Mouse (Mus musculus) forebrain, embryonic 12.5 days (tissue): ENCODE measurements around the gene Pck2. TPM values are rescaled to one million over a fixed set of nuclear protein-coding genes. Genes with fewer than 3 reads are reported as not detected.

ENCODE experiments used
- ATAC-seq: fragments of 200-750 bp; cut with Nextera tagmentation; 2 replicates; pipeline ENCODE4 v1.8.0; 2017; ENCODE audit warnings: moderate TSS enrichment; ENCODE audit not compliant: low FRiP score
- H3K27ac ChIP-seq: fragments of 300-500 bp; sonication (generic); 2 replicates; pipeline ENCODE4 v1.5.1; 2016; ENCODE audit warnings: mild to moderate bottlenecking
- H3K27me3 ChIP-seq: fragments of 300-500 bp; sonication (generic); 2 replicates; pipeline ENCODE4 v1.6.1; 2016; ENCODE audit warnings: mild to moderate bottlenecking
- H3K36me3 ChIP-seq: fragments of 300-500 bp; sonication (generic); replicated peaks from 2 replicates; pipeline ENCODE4 v1.6.1; 2016; ENCODE audit warnings: mild to moderate bottlenecking
- H3K4me1 ChIP-seq: fragments of 300-500 bp; sonication (generic); 2 replicates; pipeline ENCODE4 v1.6.1; 2016
- H3K4me2 ChIP-seq: fragments of 300-500 bp; sonication (generic); 2 replicates; pipeline ENCODE4 v1.6.1; 2016; ENCODE audit warnings: mild to moderate bottlenecking, moderate library complexity
- H3K4me3 ChIP-seq: fragments of 300-500 bp; sonication (generic); replicated peaks from 2 replicates; pipeline ENCODE4 v1.5.1; 2016; ENCODE audit warnings: mild to moderate bottlenecking
- H3K9ac ChIP-seq: fragments of 300-500 bp; sonication (generic); 2 replicates; pipeline ENCODE4 v1.6.1; 2016; ENCODE audit warnings: mild to moderate bottlenecking
- H3K9me3 ChIP-seq: fragments of 300-500 bp; sonication (generic); 2 replicates; pipeline ENCODE4 v1.6.1; 2016
- WGBS: fragments of 180-500 bp; shearing (Covaris S2); methylation state at CpG from one replicate; pipeline ENCODE4 v1.1.7; 2016; 5-methylcytosine and 5-hydroxymethylcytosine counted together
- polyA plus RNA-seq: library from polyadenylated mRNA; unstranded; fragments of >200 nt; fragmentation: Nextera tagmentation; extraction: Ambion mirVana; gene quantifications from 2 replicates; pipeline ENCODE4 v1.2.1, GENCODE M21; 2016

The Pck2 gene
- polyA plus RNA-seq, 1 experiment from 2014 or later = 19.8 TPM

DNA sequence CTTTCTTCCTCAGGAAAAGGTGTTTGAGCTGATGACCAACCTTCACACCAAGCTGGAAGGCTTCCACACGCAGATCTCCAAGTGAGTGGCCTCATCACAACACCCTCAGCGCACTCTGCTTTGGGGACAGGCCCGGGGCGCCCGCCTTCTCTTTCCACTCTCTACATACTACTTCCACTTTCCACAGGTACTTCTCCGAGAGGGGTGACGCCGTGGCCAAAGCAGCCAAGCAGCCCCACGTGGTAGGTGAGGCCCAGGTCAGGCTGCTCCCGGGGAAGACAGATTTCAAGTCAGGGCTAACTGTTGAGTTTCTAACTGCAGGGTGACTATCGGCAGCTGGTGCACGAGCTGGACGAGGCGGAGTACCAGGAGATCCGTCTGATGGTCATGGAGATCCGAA, 40.7 kb downstream of the Pck2 start:
- Histone ChIP-seq H3K36me3 (peaks cover 18% of the 10 kb centered on the region), H3K9ac (no peak overlapping the region), H3K9me3 (no peaks in the 10 kb centered on the region), H3K4me2 (no peak overlapping the region), H3K27me3 (peaks cover 9% of the 10 kb centered on the region; the same call in 1 of the 2 replicates), H3K27ac (no peak overlapping the region), H3K4me1 (peaks cover 22% of the 10 kb centered on the region), H3K4me3 (no peak overlapping the region)
- no peak for ATAC-seq
- 93% methylated on average over 16 of the region's 16 CpGs for WGBS

DNA sequence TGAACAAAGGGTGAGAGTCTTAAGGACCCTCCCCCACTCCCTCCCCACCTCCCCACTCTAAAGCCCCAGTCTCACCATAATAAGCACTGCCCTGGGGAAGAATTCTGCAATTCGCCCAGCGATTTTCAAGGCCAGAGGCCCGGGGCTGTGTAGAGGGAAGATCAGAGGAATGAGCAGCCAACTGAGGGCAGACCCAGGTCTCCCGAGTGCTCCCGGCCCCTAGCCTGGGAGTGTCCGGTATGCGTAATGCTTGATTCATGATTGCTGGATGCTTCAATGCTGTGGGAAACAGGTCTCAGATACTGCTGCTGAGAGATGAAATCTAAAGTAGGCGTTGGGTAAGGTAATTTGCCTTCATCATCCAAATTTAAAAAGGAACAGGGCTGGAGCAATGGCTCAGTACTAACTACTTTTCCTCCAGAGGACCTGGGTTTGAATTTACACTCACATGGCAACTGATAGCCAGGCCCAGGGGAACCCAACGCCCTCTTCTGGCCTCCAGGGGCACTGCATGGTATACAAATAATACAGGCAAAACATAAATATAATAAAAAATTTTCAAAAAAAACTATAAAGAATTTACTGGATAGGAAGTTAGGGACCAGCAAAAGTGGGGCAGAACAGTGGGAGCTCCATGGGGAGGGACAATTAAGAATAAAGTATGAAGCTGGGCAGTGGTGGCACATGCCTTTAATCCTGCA, 42.1 kb downstream of the Pck2 start:
- Histone ChIP-seq H3K27me3 (peaks cover 9% of the 10 kb centered on the region; the same call in 1 of the 2 replicates), H3K36me3 (peaks cover 18% of the 10 kb centered on the region), H3K4me1 (peaks cover 22% of the 10 kb centered on the region), H3K27ac (no peak overlapping the region), H3K9ac (no peak overlapping the region), H3K4me3 (no peak overlapping the region), H3K4me2 (no peak overlapping the region), H3K9me3 (no peaks in the 10 kb centered on the region)
- ATAC-seq = no peak
- 84% methylated on average over 9 of the region's 9 CpGs for WGBS

DNA sequence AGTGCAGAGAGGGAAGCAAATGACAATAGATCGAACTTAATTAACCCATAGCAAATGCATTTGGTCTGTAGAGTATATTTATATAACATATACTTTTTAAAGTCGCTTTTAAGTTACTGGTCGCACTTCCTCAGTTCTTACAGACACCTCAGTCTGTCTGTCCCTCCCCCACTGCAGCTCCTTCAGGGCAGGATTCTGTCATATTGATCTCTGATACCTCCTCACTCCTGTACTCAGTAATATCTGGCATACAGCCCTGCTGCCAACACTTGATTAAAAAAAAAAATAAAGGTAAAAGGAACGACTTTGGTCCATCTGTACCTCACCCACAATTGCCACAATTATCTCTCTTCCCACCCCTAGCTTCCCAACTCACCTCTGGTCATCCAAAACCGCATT, 44.2 kb downstream of the Pck2 start:
- Histone ChIP-seq H3K9me3 (no peaks in the 10 kb centered on the region), H3K36me3 (peaks cover 24% of the 10 kb centered on the region), H3K4me1 (peaks cover 11% of the 10 kb centered on the region), H3K9ac (peak overlapping the region; percentile 58), H3K27me3 (peaks cover 9% of the 10 kb centered on the region; the same call in 1 of the 2 replicates), H3K4me3 (peak overlapping the region; percentile 41), H3K4me2 (peak overlapping the region; percentile 68), H3K27ac (no peak overlapping the region)
- WGBS = 41% methylated on average over 5 of the region's 5 CpGs
- no peak for ATAC-seq

DNA sequence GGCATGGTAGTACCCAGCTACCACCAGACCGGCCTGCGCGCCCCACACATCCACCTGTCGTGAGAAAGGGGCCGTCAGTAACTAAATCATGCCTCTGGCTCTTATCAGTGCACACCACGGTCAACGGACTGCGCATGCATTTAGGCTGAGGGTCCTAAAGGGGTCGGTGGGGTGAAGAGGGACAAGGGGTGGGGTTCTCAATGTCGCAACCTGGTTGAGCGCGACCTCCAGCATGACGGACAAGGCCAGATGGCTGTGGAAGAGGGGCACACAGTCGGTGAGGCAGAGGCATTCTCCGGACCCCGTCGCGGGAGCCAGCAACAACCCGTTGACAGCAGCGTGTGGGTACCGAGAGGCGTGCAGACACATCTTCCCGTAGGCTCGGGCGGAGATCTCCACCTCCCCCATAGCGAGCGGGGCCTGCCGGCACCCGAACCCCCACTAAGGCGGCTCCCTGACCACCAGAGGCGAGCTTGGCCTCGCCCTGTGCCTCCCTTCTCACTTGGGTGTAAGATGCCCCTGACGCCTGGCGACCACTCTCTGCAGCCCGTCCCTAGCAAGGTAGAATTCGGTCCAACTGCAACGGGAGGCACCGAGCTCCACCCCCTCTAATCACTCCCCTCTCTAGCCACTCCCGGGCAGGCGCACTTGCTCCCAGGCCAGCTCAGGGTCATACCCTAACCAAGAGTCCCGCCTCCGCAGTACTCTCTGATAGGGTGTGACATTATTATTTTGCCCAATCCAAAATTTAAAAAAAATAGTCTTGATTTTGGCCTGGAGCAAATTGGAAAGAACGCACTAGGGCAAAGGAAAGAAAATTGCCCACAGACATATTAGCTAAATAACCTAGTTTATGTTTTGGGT, 44.9 kb downstream of the Pck2 start, which contains the start of gene Emc9:
TSS of gene Emc9 (minus strand) at position 601 of the 864 bp plus-strand sequence.
- Histone ChIP-seq H3K36me3 (peaks cover 24% of the 10 kb centered on the region), H3K27ac (no peak within 1 kb of the TSS), H3K9me3 (no peaks in the 10 kb centered on the region), H3K27me3 (peaks cover 9% of the 10 kb centered on the region; the same call in 1 of the 2 replicates), H3K4me2 (peak within 1 kb of the TSS; percentile 68), H3K9ac (peak within 1 kb of the TSS; percentile 58), H3K4me1 (peaks cover 13% of the 10 kb centered on the region), H3K4me3 (peak within 1 kb of the TSS; percentile 41)
- ATAC-seq = peak; percentile 51
- WGBS = 3% methylated on average over 43 of the region's 43 CpGs

DNA sequence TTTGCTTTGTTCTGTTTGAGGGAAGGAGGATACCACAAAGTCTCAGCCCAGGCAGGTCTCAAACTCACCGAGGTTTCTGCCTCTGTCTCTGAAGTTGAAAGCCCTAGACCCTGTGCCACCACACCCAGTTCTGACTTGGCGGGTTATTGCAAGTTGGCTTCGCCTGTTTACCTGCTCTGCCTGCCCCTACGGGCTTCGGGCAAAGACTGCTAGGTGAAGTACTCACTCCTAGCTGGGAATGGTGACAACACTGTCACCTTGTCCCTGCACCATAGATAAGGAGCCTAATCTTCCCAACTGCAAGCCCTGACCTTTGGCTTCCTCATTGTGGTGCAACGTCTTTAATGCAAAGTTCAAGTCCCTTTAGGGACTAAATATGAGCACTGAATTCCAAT, 45.5 kb downstream of the Pck2 start:
- Histone ChIP-seq H3K9ac (no peak overlapping the region), H3K9me3 (no peaks in the 10 kb centered on the region), H3K4me1 (peaks cover 19% of the 10 kb centered on the region), H3K36me3 (peaks cover 18% of the 10 kb centered on the region), H3K4me3 (no peak overlapping the region), H3K4me2 (peak overlapping the region; percentile 68; the same call in 1 of the 2 replicates), H3K27ac (no peak overlapping the region), H3K27me3 (peaks cover 9% of the 10 kb centered on the region; the same call in 1 of the 2 replicates)
- 68% methylated on average over 6 of the region's 6 CpGs for WGBS
- no peak for ATAC-seq

DNA sequence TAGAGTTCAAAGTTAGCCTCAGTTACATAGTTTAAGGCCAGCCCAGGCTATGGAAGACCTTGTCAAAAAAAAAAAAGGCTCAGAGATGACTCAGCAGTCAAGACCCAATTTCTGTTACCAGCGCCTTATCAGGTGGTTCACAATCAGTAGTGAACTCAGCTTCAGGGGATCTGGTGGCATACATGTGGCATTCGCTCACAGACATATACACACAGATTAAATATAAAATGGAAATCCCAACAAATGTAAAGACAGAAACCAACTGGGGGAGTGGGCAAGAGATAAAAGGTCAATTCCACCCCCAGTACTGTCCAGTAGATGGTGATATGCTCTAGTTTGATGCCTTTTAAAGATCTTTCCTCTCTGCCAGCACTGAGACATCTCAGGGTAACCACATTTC, 46.1 kb downstream of the Pck2 start:
- H3K9ac ChIP-seq = no peak overlapping the region
- H3K27ac ChIP-seq = no peak overlapping the region
- H3K36me3 ChIP-seq = peaks cover 13% of the 10 kb centered on the region
- H3K4me2 ChIP-seq = no peak overlapping the region
- H3K4me3 ChIP-seq = no peak overlapping the region
- peaks cover 19% of the 10 kb centered on the region for H3K4me1 ChIP-seq
- 94% methylated on average over 2 of the region's 2 CpGs for WGBS
- no peaks in the 10 kb centered on the region for H3K9me3 ChIP-seq
- no peak for ATAC-seq
- H3K27me3 ChIP-seq = peaks cover 9% of the 10 kb centered on the region; the same call in 1 of the 2 replicates

DNA sequence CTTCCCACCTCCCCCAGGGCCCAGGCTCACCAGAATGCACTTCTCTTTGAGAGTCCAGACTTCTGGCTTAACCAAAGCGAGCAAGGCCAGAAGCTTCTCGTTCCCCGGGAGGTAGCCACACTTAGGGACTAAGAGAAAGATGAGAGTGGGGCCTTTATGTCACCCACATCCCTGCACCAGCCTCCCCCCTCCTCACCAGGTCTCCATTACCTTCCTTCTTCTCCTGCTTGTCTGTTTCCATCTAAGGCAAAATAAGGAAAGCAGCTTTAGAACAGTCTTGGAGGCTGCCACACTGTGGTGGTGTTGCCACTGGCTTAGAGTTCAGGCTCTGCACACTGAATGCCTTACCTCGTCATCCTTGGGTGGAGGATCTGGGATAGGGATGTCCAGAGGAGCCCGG, 49.2 kb downstream of the Pck2 start:
- Histone ChIP-seq H3K27ac (no peak overlapping the region), H3K9ac (no peak overlapping the region), H3K4me2 (no peak overlapping the region), H3K9me3 (no peaks in the 10 kb centered on the region), H3K4me1 (peaks cover 39% of the 10 kb centered on the region), H3K27me3 (peaks cover 6% of the 10 kb centered on the region; the same call in 1 of the 2 replicates), H3K4me3 (no peak overlapping the region), H3K36me3 (peaks cover 8% of the 10 kb centered on the region)
- no peak for ATAC-seq
- WGBS = 95% methylated on average over 5 of the region's 5 CpGs

DNA sequence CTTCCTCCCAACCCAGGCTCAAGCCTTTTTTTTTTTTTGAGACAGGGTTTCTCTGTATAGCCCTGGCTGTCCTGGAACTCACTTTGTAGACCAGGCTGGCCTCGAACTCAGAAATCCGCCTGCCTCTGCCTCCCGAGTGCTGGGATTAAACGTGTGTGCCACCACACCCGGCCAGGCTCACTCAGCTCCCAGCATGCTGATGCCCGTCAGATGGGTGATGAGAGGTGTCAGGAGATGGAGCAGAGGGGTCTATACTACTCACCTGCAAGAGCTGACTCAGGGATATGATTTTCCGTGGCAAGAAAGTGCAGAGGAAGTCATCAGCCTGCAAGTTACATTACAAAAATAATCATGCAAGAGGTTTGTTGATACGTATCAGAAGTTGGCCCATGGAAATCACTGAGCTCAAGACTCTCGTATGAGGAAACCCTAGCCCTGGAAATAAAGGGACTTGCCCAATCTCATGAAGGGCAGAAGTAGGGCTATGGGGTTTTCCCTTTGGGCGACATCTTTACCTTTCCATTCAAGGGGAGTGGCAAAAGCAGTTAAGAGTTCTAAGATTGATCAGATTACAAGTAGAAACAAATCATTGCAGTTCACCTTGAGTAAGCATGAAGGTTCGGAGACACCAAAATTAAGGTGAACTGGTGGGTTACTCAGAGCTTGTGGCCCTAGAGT, 49.8 kb downstream of the Pck2 start:
- Histone ChIP-seq H3K36me3 (peaks cover 13% of the 10 kb centered on the region), H3K9ac (peak overlapping the region; percentile 83), H3K9me3 (no peaks in the 10 kb centered on the region), H3K4me2 (peak overlapping the region; percentile 97), H3K27me3 (no peaks in the 10 kb centered on the region; the same call in 1 of the 2 replicates), H3K27ac (0 out of 2 replicates have a peak overlapping the region, but pooled peaks have one; percentile 95), H3K4me3 (peak overlapping the region; percentile 83), H3K4me1 (peaks cover 34% of the 10 kb centered on the region)
- ATAC-seq = no peak
- WGBS = 87% methylated on average over 11 of the region's 11 CpGs

DNA sequence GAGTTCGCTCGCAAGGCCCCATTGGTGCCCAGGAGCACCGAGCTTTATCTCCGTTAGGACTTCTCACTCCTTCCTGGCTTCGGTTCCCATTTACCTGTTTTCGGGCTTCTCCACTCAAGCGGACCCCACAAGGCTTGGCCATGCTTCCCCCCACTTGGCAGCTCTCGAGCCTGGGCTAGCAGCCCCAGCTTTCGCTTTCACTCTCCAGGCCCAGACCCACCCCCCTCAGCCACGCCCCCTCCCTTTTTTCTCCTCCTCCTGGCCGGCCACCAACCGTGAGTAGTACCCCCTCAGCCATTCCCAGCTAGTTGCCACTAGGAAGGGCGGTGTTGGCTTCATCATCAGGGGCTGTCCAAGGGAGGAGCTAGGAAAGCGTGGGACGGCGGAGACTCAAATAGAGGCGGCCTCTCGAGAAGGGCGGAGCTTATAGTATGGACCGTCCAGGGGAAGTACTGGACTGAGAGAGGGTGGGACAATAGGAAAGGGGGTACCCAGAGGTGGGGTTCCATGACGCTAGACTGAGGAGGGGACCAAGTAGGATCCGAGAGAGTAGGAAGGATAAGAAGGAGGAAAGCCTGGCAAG, 50.8 kb downstream of the Pck2 start, which contains the start of gene Psme2:
TSS of gene Psme2 (minus strand) at position 366 of the 583 bp plus-strand sequence.
- H3K4me1 ChIP-seq = peaks cover 28% of the 10 kb centered on the region
- WGBS = 2% methylated on average over 22 of the region's 22 CpGs
- H3K4me3 ChIP-seq = peak within 1 kb of the TSS; percentile 83
- no peaks in the 10 kb centered on the region for H3K9me3 ChIP-seq
- peak; percentile 97 for ATAC-seq
- peak within 1 kb of the TSS; percentile 83 for H3K9ac ChIP-seq
- peak within 1 kb of the TSS; percentile 95 for H3K27ac ChIP-seq
- H3K27me3 ChIP-seq = no peaks in the 10 kb centered on the region
- peaks cover 22% of the 10 kb centered on the region for H3K36me3 ChIP-seq
- H3K4me2 ChIP-seq = peak within 1 kb of the TSS; percentile 97

DNA sequence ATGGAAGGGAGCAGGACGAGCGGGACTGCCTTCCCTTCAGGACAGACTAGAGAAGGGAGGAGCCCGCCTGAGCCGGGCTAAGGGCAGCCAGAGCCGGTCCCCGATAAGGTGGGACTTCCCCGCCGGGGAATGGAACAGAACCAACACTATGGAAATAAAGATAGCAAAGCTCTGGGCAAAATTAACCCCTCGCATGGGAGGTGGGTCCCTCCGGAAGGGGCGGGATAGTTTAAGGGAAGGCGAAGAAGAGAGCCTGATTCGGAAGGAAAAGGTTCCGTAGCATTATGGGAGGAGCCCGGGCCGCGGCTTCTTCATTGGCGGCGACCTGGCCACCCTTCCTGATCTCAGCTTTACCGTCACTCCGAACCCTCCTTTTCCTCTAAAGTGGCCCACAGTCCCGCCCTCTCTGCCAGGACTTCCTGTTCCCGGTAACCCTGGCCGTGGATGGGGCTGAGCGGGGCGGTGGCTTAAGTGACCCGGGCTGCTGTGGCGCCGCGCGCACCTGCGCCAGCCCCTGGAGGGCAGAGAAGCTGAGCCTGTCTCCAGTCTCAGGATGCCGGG, 51.3 kb downstream of the Pck2 start, which contains the start of gene Rnf31:
TSS of gene Rnf31 (plus strand) at position 378 of the 561 bp plus-strand sequence.
- H3K9ac ChIP-seq = peak within 1 kb of the TSS; percentile 83
- H3K27me3 ChIP-seq = no peaks in the 10 kb centered on the region
- peaks cover 28% of the 10 kb centered on the region for H3K4me1 ChIP-seq
- H3K4me2 ChIP-seq = peak within 1 kb of the TSS; percentile 97
- ATAC-seq = peak; percentile 91
- WGBS = under 1% methylated on average over 33 of the region's 33 CpGs
- peaks cover 28% of the 10 kb centered on the region for H3K36me3 ChIP-seq
- H3K4me3 ChIP-seq = peak within 1 kb of the TSS; percentile 83
- H3K9me3 ChIP-seq = no peaks in the 10 kb centered on the region
- H3K27ac ChIP-seq = peak within 1 kb of the TSS; percentile 95

DNA sequence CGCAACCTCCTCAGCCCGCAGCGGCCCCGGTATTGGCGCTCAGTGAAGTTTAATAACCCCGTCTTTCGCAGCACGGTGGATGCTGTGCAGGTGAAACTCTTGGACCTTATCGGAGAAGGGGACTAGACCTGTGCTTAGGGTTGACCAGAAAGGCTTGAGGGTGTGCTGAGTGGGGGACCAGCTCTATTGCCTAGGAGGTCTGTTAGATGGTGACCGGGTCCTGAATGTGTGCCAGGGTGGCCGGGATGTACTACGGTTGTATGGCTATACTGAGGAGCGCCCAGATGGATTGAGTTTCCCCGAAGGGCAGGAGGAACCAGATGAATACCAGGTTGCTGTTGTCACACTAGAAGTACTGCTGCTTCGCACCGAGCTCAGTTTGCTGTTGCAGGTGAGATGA, 52.2 kb downstream of the Pck2 start:
- Histone ChIP-seq H3K9me3 (no peaks in the 10 kb centered on the region), H3K4me2 (peak overlapping the region; percentile 97), H3K9ac (peak overlapping the region; percentile 83), H3K4me3 (peak overlapping the region; percentile 83), H3K27me3 (no peaks in the 10 kb centered on the region), H3K27ac (no peak overlapping the region), H3K4me1 (peaks cover 28% of the 10 kb centered on the region), H3K36me3 (peaks cover 36% of the 10 kb centered on the region)
- ATAC-seq = no peak
- 8% methylated on average over 16 of the region's 16 CpGs for WGBS
